Mouse (Mus musculus): ENCODE data around the gene Aff1. TPM values are rescaled to one million over a fixed set of nuclear protein-coding genes. Genes with fewer than 3 reads are reported as not detected.

The Aff1 gene
- total RNA-seq, 2 experiments from 2014 or later: 4.9 to 6.3 TPM

GRCm38 (mm10) chr5:103769701-103770100, 77.5 kb downstream of the Aff1 start:
- intact Hi-C loops (cut with DNase I): no loop called here
- DNase-seq: no peak

- intact Hi-C loops (cut with DNase I): no loop called here
- no peak for DNase-seq
Observed at GRCm38 (mm10) chr5:103770447-103771222, 78.5 kb downstream of the Aff1 start.

DNA sequence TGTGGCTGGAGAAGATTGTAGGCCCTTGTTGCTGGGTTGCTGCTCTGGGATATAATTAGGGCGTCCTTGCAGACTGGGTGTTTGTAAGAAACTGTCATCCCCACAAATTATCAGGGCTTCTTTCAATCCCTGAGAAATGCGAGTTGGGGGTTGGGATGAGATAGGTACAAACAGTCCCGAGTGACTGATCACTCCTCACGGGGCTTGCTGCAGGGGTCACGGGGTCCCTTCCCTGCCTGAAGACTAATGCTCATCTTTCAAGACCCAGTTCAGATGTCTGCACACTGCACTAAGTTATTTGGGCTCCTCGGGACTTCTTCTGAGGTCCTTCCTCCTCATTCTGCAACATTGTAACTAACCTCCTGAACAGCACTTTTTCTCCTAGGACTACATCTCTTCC, 79.2 kb downstream of the Aff1 start:
- DNase-seq: no peak
- intact Hi-C loops (cut with DNase I): no loop called here

DNA sequence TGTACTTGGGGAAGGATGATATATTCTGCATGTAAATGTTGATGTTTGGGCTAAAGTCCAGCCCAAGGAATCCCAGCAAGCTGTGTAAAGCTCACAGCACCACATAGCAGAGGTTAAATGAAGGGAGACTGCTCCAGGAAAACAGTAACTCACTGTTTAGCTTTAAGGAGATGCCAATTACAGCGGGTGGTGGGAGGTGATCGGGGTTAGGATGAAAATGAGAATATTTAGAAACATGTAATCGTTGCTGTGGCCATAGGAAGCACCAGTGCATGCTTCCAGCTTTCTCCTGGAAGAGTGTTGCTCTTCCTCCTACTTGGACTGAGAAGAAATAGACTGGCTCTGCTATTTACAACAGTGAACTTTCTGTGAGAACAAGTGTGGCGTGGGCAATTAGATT, 80.1 kb downstream of the Aff1 start:
- no peak for DNase-seq

GRCm38 (mm10) chr5:103773100-103773552, 81.0 kb downstream of the Aff1 start:
- intact Hi-C loops (cut with DNase I): no loop called here
- DNase-seq: no peak

More for the DNA sequence above, 80.1 kb downstream of the Aff1 start:
- intact Hi-C loops (cut with DNase I): no loop called here

DNA sequence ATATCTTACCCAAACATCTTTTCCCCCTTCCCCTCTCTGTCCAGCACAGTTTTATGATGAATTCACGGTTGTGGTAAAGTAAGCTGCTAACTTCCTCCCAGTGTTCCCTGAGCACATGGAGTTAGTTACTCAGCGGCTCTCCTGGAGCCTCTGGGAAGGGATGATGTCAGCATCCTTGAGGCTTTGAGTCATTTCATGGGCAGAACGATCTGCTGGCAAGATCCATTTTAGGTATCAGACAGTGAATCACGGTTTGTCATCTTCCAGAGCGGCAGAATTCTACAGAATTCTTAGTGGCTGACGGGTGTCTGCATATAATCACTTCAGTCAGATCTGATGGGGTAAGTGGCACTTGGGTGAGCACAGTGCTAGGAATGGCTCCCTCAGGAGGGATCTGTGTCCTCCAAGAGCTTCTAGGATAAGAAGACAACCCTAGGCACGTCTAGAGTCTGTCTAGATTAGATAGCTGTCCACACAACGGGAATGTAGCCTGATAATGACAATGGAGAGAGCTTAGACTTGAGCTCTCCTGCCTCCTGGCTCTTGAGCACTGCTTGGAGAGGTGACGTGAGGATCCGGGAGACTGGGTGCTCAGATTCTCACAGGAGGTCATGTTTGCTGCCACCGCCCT, 82.6 kb downstream of the Aff1 start:
- no peak for DNase-seq
- intact Hi-C loops (cut with DNase I): no loop called here

DNA sequence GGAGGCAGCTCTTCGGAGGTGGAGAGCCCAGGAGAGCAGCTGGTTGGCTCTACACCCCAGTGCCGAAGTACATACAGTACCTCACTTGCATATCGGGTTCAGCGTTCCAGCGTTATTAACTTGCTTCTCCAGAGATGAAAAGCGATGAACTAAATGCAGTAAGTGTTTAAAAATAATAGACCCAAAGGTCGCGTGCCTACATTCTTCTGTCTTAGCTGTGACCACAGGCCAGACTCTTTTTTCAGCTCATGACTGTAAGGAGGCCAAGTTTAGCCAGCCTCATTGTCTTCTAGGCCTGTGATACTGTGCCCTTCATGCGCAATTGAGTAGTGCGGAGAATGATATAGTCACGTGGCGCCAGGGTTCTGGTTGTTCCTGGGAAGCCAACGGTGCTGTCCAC, 83.3 kb downstream of the Aff1 start:
- intact Hi-C loops (cut with DNase I): no loop called here

GRCm38 (mm10) chr5:103776842-103777241, 84.7 kb downstream of the Aff1 start:
- intact Hi-C loops (cut with DNase I): no loop called here
- no peak for DNase-seq

More for the DNA sequence above, 83.3 kb downstream of the Aff1 start:
- DNase-seq: no peak

DNA sequence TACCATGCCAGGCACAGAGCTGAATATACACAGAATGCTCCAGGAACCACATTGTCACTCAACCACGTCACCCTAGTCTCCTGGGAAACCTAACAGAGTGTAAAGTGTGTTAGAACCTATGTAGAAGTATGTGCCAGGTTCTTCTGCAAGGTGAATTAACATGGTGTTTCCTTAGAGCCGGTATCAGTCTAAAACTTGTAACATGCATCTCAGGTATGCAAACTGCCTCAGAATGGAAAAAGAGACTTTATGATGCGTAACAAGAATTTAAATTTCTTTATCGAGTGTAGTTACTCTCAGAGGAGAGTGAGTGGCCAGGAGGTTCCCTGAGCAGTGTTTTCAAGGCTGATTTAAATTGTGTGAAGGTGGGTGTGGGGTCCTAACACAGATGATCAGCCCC, 85.3 kb downstream of the Aff1 start:
- intact Hi-C loops (cut with DNase I): no loop called here
- DNase-seq: no peak

GRCm38 (mm10) chr5:103778314-103779117, 86.3 kb downstream of the Aff1 start:
- intact Hi-C loops (cut with DNase I): no loop called here
- peak; percentile 66 for DNase-seq

- DNase-seq: no peak
- intact Hi-C loops (cut with DNase I): no loop called here
Observed at GRCm38 (mm10) chr5:103779836-103780235, 87.7 kb downstream of the Aff1 start.

GRCm38 (mm10) chr5:103780266-103780665, 88.1 kb downstream of the Aff1 start:
- no peak for DNase-seq
- intact Hi-C loops (cut with DNase I): no loop called here

- intact Hi-C loops (cut with DNase I): no loop called here
- peak; percentile 65 for DNase-seq
Observed at GRCm38 (mm10) chr5:103780836-103781235, 88.7 kb downstream of the Aff1 start.

GRCm38 (mm10) chr5:103783086-103783668, 91.0 kb downstream of the Aff1 start:
- intact Hi-C loops (cut with DNase I): no loop called here

DNA sequence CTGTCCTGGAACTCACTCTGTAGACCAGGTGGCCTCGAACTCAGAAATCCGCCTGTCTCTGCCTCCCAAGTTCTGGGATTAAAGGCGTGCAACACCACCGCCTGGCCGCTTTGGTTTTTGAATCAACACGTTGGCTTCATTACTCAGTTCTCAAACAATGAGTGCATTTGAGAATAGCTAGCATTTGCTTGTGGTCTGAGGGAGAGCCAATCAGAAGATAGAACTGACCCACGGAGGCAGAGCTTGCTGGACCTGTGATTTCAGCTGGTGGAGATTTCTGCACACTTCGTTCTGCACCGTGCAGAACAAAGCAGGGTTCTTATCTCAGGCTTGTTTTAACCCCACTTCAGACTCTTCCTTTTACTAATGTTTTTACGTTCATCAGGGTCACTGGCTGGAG, 93.9 kb downstream of the Aff1 start:
- intact Hi-C loops (cut with DNase I): no loop called here
- DNase-seq: no peak

More at GRCm38 (mm10) chr5:103783086-103783668, 91.0 kb downstream of the Aff1 start:
- DNase-seq: no peak

DNA sequence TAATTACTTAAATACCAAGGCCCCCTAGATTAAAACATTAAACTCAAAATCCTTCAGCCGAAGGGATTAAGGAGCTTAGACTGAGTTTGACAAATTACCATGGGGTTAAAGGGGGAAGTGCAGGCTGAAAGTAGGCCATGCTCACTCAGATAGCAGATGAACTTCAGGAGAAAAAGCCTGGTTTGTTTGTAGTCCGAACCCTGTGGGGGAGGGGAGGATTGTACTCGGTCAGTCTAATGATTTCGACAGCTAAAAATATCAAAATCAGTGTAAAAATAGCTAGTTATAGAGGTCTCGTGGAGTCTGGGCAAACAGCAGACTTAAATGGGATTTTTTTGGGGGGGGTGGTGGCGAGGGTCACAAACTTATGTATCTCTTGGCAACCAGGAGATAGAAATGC, 96.3 kb downstream of the Aff1 start:
- intact Hi-C loops (cut with DNase I): no loop called here
- DNase-seq: no peak

DNA sequence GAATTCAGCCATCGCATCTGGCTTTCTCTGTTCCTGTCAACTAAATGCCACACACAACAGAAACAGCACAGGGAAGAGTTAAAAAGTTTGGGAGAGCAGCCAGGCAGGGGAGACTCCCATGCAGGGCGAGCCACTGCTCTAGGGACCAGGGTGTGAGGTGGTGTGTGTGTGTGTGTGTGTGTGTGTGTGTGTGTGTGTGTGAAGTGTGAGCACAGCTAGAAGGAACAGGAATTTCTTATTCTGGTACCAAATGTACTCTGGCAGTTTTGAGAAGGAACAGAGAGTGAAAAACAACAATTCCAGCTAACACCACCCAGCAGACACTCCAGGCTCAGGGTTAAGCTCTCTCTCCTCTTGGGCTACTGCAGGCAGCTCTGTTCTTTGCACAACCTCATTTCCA, 96.8 kb downstream of the Aff1 start:
- DNase-seq: peak; percentile 63
- intact Hi-C loops (cut with DNase I): no loop called here

- intact Hi-C loops (cut with DNase I): no loop called here
- DNase-seq: peak; percentile 93
Observed at GRCm38 (mm10) chr5:103789619-103790116, 97.5 kb downstream of the Aff1 start.

GRCm38 (mm10) chr5:103791741-103792140, 99.6 kb downstream of the Aff1 start:
- intact Hi-C loops (cut with DNase I): no loop called here
- peak; percentile 69 for DNase-seq

DNA sequence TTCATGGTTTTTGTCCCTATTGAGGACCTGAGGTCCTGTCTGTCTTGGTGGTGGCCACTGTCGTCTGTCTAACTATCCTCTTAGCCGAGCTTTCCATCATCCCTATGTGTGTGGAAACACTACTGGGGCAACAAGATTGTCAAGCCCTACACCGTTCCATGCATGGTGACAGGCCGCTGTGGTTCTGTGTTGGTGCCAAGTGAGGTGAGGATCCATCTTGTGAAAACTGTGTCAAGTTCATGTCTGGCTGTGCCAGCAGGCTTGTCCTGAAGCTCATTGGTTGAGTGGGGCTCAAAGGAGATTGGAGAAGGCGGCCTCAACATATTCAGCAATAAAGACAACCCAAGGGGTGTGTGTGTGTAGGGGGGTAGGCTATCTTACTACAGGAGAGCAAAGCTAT, 102.9 kb downstream of the Aff1 start:
- intact Hi-C loops (cut with DNase I): no loop called here
- no peak for DNase-seq

DNA sequence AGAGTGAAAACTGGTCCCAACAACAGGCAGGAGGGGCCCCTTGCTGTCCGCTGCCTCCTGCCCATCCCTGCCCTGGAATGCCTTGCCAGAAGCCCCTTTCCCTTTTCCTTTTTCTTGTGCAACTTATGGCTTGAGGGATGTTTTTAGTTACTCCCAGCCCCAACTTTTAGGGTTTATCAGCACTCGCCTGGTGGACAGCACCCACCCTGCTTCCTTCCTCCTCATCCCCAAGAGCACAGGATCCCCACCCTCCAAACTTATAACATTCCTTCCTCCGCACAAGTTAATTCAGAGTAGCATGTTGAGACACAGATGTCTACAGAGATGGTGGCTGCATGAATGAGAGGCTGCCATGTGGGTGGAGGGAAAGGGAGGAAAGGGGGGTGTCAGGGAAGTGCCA, 103.9 kb downstream of the Aff1 start:
- intact Hi-C loops (cut with DNase I): no loop called here
- no peak for DNase-seq

All from left cerebral cortex, postnatal 4 days (tissue).